Mouse (Mus musculus) myocyte (in vitro differentiated cells): Measurements from ENCODE around the gene Pcp4. TPM values are rescaled to one million over a fixed set of nuclear protein-coding genes. Genes with fewer than 3 reads are reported as not detected.

Source experiments
- H3K27me3 ChIP-seq: one replicate; pipeline ENCODE4 v1.6.1; 2011; ENCODE audit not compliant: control insufficient read depth, insufficient read depth, insufficient read length
- H3K36me3 ChIP-seq: one replicate; pipeline ENCODE4 v1.6.1; 2011; ENCODE audit not compliant: control insufficient read depth, insufficient read depth
- H3K4me2 ChIP-seq: one replicate; pipeline ENCODE4 v1.6.1; 2011; ENCODE audit warnings: low read depth, control low read depth
- H3K4me3 ChIP-seq: one replicate; pipeline ENCODE4 v1.5.1; 2011; ENCODE audit warnings: mild to moderate bottlenecking, control low read depth, moderate library complexity
- H3K79me2 ChIP-seq: one replicate; pipeline ENCODE4 v1.6.1; 2011; ENCODE audit not compliant: control insufficient read depth, insufficient read depth
- H3ac ChIP-seq: one replicate; pipeline ENCODE4 v1.6.1; 2011; ENCODE audit not compliant: control insufficient read depth, insufficient read length
- CEBPB ChIP-seq: IDR thresholded peaks from 2 replicates; pipeline ENCODE4 v1.6.1; 2011; ENCODE audit warnings: mild to moderate bottlenecking, moderate library complexity; ENCODE audit not compliant: poor library complexity, insufficient read depth, severe bottlenecking
- E2F4 ChIP-seq: IDR thresholded peaks from one replicate; pipeline ENCODE4 v1.6.1; 2011; ENCODE audit warnings: mild to moderate bottlenecking, control low read depth, moderate library complexity; ENCODE audit not compliant: insufficient read depth
- MAX ChIP-seq: IDR thresholded peaks from one replicate; pipeline ENCODE4 v1.6.1; 2011; ENCODE audit warnings: low read depth, mild to moderate bottlenecking, control low read depth
- MYOD1 ChIP-seq, 3 experiments: IDR thresholded peaks; one replicate each; pipeline ENCODE4 v1.6.1; 2011; ENCODE audit warnings: control low read depth in 2 of 3, low read depth in 2 of 3, mild to moderate bottlenecking in 2 of 3, moderate library complexity in 1 of 3; ENCODE audit not compliant: insufficient read length in 2 of 3, control insufficient read depth in 1 of 3
- MYOG ChIP-seq, 3 experiments: IDR thresholded peaks; one replicate each; pipeline ENCODE4 v1.6.1; 2011; ENCODE audit warnings: control low read depth in 2 of 3, low read depth in 2 of 3, mild to moderate bottlenecking in 2 of 3; ENCODE audit not compliant: insufficient read length in 2 of 3, control insufficient read depth in 1 of 3, insufficient read depth in 1 of 3
- POLR2A ChIP-seq: IDR thresholded peaks from one replicate; pipeline ENCODE4 v1.6.1; 2011; ENCODE audit warnings: low read depth, mild to moderate bottlenecking, control low read depth, moderate library complexity; ENCODE audit not compliant: insufficient read length
- POLR2AphosphoS2 ChIP-seq: IDR thresholded peaks from one replicate; pipeline ENCODE4 v1.6.1; 2011; ENCODE audit warnings: low read depth, control low read depth; ENCODE audit not compliant: insufficient read length
- REST ChIP-seq: IDR thresholded peaks from one replicate; pipeline ENCODE4 v1.6.1; 2011; ENCODE audit warnings: mild to moderate bottlenecking, control low read depth, moderate library complexity; ENCODE audit not compliant: insufficient read depth, insufficient read length
- SRF ChIP-seq: IDR thresholded peaks from one replicate; pipeline ENCODE4 v1.6.1; 2011; ENCODE audit warnings: low read depth; ENCODE audit not compliant: control insufficient read depth, insufficient read length
- TCF12 ChIP-seq: IDR thresholded peaks from one replicate; pipeline ENCODE4 v1.6.1; 2011; ENCODE audit warnings: mild to moderate bottlenecking, control low read depth; ENCODE audit not compliant: poor library complexity, insufficient read depth, severe bottlenecking
- TCF3 ChIP-seq: IDR thresholded peaks from one replicate; pipeline ENCODE4 v1.6.1; 2011; ENCODE audit warnings: low read depth, control low read depth; ENCODE audit not compliant: insufficient read length
- USF1 ChIP-seq: IDR thresholded peaks from one replicate; pipeline ENCODE4 v1.6.1; 2011; ENCODE audit warnings: low read depth, mild to moderate bottlenecking, control low read depth, moderate library complexity
- polyA plus RNA-seq: library from polyadenylated mRNA; unstranded; fragments of >200 nt; fragmentation: generic; extraction: Trizol; gene quantifications from one replicate; pipeline ENCODE4 v1.2.1, GENCODE M21; 2012; ENCODE audit warnings: missing spikeins

The Pcp4 gene
- polyA plus RNA-seq, 1 experiment = not detected

DNA sequence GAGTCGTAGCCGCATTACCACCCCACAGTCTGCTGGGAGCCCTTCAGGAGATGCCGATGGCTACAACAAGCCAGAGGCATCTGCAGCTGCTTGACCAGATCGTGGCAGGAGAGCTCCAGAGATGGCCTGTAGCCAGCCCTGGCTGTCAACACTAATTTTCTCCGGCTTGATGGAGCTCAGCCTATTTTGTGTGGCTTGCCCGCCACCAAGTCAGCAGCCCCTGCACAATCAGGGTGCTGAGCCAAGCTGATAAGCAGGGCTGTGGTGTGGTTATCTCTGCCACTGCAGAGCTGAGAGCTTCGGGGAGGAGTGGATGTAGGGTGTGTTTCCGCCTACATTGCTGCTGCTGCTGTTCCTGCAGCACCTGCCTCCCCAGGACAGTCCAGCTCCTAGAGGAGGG, 66.3 kb downstream of the Pcp4 start:
- Histone ChIP-seq H3ac (no peak overlapping the region), H3K4me3 (no peak overlapping the region), H3K27me3 (peaks cover 13% of the 10 kb centered on the region), H3K4me2 (no peak overlapping the region), H3K36me3 (no peaks in the 10 kb centered on the region), H3K79me2 (no peaks in the 10 kb centered on the region)
- TF ChIP-seq REST (no peak), TCF12 (no peak), USF1 (no peak), MYOD1 (IDR thresholded peaks at IDR 0.05; ENCODE audit: control insufficient read depth in 1 of 3, insufficient read length in 2 of 3, low read depth in 2 of 3) (no peak), CEBPB (no peak), MAX (no peak), POLR2A (no peak), TCF3 (no peak), E2F4 (no peak), MYOG (IDR thresholded peaks at IDR 0.05; ENCODE audit: control insufficient read depth in 1 of 3, insufficient read depth in 1 of 3, insufficient read length in 2 of 3, low read depth in 2 of 3) (no peak), SRF (no peak), POLR2AphosphoS2 (no peak)

DNA sequence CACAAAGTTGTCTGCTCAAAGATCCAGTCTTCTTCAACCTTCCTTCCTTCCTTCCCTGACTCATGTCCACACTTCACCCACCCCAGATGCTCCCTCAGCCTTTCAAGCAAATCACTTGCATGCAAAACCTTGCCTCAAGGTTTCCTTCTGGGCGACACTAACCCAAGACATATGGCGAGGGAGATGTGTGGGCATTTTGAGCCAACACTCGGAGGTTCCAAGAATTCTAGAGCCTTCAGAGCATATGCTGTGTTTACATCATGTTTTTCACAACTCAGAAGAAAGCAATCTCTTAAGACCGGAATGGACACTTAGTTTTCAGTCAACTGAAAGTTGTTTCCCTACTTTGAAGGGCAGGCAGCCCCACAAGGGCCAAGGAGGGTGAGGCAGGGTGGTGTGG, 67.9 kb downstream of the Pcp4 start:
- no peak overlapping the region for H3K4me3 ChIP-seq
- no peak overlapping the region for H3K4me2 ChIP-seq
- TF ChIP-seq TCF12 (no peak), MYOG (IDR thresholded peaks at IDR 0.05; ENCODE audit: control insufficient read depth in 1 of 3, insufficient read depth in 1 of 3, insufficient read length in 2 of 3, low read depth in 2 of 3) (no peak), REST (no peak)
- no peak overlapping the region for H3ac ChIP-seq
- peaks cover 13% of the 10 kb centered on the region for H3K27me3 ChIP-seq
- no peaks in the 10 kb centered on the region for H3K36me3 ChIP-seq
- H3K79me2 ChIP-seq = no peaks in the 10 kb centered on the region

DNA sequence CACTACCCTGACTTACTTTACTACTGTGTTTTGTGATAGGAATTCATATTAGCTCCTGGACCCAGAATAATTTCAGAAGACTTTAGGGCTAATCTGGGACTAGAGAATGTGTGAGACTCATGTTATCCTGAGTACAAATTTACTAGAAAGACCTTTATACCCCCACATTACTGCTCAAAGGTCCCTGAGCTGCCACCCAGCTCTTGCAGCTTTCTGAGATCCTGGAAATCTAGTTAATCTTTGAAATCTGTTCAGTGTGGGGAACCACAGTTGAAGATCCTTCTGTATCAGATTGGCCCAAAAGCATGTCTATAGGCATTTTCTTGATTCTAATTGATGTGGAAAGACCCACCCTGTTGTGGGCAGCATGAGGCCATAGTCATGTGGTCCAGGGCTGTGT, 69.0 kb downstream of the Pcp4 start:
- Histone ChIP-seq H3ac (no peak overlapping the region), H3K4me2 (no peak overlapping the region), H3K36me3 (no peaks in the 10 kb centered on the region), H3K27me3 (peaks cover 9% of the 10 kb centered on the region), H3K79me2 (no peaks in the 10 kb centered on the region), H3K4me3 (no peak overlapping the region)
- no peak for TF ChIP-seq MYOG (IDR thresholded peaks at IDR 0.05; ENCODE audit: control insufficient read depth in 1 of 3, insufficient read depth in 1 of 3, insufficient read length in 2 of 3, low read depth in 2 of 3)
- TF ChIP-seq MYOD1 (IDR thresholded peaks at IDR 0.05; ENCODE audit: control insufficient read depth in 1 of 3, insufficient read length in 2 of 3, low read depth in 2 of 3) = no peak
- no peak for TF ChIP-seq TCF12
- TF ChIP-seq REST = no peak
- no peak for TF ChIP-seq MAX
- TF ChIP-seq SRF = no peak
- TF ChIP-seq POLR2AphosphoS2 = no peak
- TF ChIP-seq POLR2A = no peak
- TF ChIP-seq TCF3 = no peak
- no peak for TF ChIP-seq USF1
- TF ChIP-seq E2F4 = no peak
- no peak for TF ChIP-seq CEBPB

DNA sequence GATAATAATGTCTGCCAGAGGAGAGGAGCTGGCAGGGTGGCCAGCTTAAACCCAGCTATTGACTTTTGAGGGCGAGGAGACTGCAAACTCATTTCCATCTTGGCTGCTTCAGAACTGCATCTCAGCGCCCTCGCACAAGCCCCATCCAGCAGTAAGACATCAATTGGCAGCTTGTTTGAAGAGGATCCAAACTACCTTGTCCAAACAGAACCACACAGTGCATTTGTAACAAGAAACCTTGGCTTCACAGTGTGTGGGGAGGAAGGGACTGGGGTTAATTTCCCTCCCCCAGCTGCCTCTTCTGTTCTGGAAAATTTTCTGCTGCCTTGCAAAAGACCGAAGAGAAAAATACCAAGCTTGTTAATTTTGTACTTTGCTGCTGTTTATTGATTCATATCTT, 71.7 kb downstream of the Pcp4 start:
- no peak for TF ChIP-seq SRF
- no peak for TF ChIP-seq E2F4
- no peak for TF ChIP-seq POLR2A
- TF ChIP-seq TCF12 = no peak
- no peak for TF ChIP-seq MYOG (IDR thresholded peaks at IDR 0.05; ENCODE audit: control insufficient read depth in 1 of 3, insufficient read depth in 1 of 3, insufficient read length in 2 of 3, low read depth in 2 of 3)
- no peak for TF ChIP-seq USF1
- TF ChIP-seq CEBPB = no peak
- TF ChIP-seq MYOD1 (IDR thresholded peaks at IDR 0.05; ENCODE audit: control insufficient read depth in 1 of 3, insufficient read length in 2 of 3, low read depth in 2 of 3) = no peak
- Histone ChIP-seq H3K4me3 (no peak overlapping the region), H3K79me2 (no peaks in the 10 kb centered on the region), H3K36me3 (no peaks in the 10 kb centered on the region), H3ac (no peak overlapping the region), H3K27me3 (no peaks in the 10 kb centered on the region), H3K4me2 (no peak overlapping the region)

DNA sequence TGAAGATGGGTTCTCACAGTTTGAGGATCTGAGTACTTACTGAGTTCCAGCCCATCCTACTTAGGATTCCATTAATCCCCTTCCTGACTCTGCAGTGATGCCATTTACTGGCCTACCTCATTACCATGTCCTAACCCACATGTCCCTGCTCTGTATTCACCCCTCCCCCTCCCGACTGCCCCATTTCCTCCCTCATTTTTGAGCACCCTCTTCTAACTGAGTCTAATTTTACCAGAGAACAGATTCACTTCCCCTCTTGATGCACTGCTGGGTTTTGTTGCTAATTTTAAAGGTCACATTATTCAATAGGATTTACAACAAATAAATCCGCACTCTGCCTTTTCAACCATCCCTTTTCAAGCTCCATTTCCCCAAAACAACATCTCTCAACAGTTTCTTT, 73.7 kb downstream of the Pcp4 start:
- no peaks in the 10 kb centered on the region for H3K79me2 ChIP-seq
- H3K27me3 ChIP-seq = no peaks in the 10 kb centered on the region
- no peak overlapping the region for H3ac ChIP-seq
- no peaks in the 10 kb centered on the region for H3K36me3 ChIP-seq
- no peak for TF ChIP-seq POLR2AphosphoS2
- no peak for TF ChIP-seq MAX
- TF ChIP-seq TCF12 = no peak
- no peak for TF ChIP-seq USF1
- TF ChIP-seq SRF = no peak
- no peak for TF ChIP-seq TCF3
- no peak for TF ChIP-seq E2F4
- no peak for TF ChIP-seq CEBPB
- no peak for TF ChIP-seq REST
- TF ChIP-seq MYOG (IDR thresholded peaks at IDR 0.05; ENCODE audit: control insufficient read depth in 1 of 3, insufficient read depth in 1 of 3, insufficient read length in 2 of 3, low read depth in 2 of 3) = no peak
- no peak overlapping the region for H3K4me2 ChIP-seq
- no peak overlapping the region for H3K4me3 ChIP-seq
